Mouse (Mus musculus): ENCODE data around the gene Gm4201.
"Not testable (repeated sequence)": the region's sequence is repeated elsewhere in the genome, so short reads cannot be mapped to it uniquely, and the experiment has no call there.

Gm4201 gene

DNA sequence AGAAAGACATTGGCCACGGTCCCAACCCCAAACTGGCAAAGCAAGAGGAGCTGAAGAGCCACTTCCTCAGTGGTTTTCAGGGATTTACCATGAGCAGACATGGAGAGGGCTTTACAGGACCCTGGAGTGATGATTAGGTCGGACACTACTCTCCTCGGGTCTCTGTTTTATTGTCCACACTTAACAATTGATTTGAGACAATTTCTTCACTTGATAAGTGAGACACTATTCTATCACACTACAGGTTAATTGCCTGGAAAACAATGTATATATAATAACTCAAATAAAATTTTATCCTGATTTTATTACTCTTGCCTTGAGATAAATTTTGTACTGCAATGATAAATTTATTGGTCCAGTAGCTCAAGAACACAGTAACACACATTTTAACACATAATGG, at the start of gene Gm4201:
Gm4201 (minus strand) TSS at position 101 of the 400 bp plus-strand sequence.
- not testable (repeated sequence) for DNase-seq (ENCODE audit: low spot score in 2 of 2)

DNA sequence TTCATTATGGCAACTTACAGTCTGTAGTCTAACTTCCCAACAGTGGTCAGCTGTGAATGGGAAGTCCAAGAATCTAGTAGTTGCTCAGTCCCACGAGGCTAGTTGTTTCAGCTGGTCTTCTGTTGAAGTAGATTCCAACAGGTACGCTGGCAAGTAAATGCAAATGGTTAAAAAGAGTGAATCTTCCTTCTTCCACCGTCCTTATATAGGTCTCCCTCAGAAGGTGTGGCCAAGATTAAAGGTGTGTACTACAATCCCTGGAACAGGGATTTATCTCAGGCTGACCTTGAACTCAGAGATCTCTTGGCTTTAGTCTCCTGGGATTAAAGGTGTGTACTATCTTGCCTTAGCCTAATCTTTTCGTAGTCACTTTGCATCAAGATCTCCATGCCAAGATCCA, 22.9 kb upstream of the Gm4201 start, which contains the start of gene Gm4565:
Gm4565 (minus strand) TSS at position 101 of the 400 bp plus-strand sequence.
- DNase-seq (ENCODE audit: low spot score in 2 of 2), result not testable (repeated sequence)

DNA sequence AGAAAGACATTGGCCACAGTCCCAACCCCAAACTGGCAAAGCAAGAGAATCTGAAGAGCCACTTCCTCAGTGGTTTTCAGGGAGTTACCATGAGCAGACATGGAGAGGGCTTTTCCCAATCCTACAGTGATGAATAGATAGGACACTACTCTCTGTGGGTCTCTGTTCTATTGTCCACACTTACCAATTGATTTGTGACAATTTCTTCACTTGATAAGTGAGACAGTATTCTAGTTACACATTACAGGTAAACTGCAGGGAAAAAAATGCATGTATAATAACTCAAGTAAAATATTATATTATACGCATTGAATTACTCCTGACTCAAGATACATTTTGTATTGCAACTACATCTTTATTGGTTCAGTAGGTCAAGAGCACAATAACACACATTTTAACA, 30.4 kb downstream of the Gm4201 start, which contains the start of gene Gm8677:
Gm8677 (minus strand) TSS at position 101 of the 400 bp plus-strand sequence.
- not testable (repeated sequence) for DNase-seq (ENCODE audit: low spot score in 2 of 2)

DNA sequence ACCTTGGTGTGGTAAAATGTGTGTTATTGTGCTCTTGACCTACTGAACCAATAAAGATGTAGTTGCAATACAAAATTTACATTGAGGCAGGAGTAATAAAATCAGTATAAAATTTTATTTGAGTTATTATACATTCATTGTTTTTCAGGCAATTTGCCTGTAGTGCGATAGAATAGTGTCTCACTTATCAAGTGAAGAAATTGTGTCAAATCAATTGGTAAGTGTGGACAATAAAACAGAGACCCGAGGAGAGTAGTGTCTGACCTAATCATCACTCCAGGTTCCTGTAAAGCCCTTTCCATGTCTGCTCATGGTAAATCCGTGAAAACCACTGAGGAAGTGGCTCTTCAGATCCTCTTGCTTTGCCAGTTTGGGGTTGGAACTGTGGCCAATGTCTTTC, 42.5 kb downstream of the Gm4201 start, which contains the start of gene Vmn1r152:
Vmn1r152 (plus strand) TSS at position 301 of the 400 bp plus-strand sequence.
- not testable (repeated sequence) for DNase-seq (ENCODE audit: low spot score in 2 of 2)
